Mouse (Mus musculus): ENCODE measurements around the gene Olfr324. TPM values are rescaled to one million over a fixed set of nuclear protein-coding genes. Genes with fewer than 3 reads are reported as not detected.

Olfr324 gene
- total RNA-seq, 1 experiment, result not detected

DNA sequence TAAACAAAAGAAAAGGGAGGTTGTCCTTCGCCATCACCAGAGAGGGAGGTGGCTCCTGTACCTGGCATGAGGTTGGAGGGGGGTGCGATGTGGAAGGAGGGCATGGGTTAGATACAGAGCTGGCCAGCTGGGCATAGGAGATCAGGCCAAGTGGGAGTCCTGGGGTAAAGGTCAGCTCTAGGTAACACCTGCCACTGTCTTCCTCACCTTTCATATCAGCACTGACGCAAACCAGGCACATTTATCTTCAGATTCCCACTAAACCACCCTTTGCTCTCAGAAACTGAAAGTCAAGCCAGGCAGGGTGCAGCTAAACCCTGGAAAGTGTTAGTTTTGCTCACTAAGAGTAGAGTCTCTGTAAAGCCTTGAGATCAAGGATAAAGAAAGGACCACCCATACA, 23.5 kb downstream of the Olfr324 start:
- Histone ChIP-seq H3K36me3 (ENCODE audit: control insufficient read depth, insufficient read depth, low read length, poor library complexity, severe bottlenecking) (no peaks in the 10 kb centered on the region), H3K9me3 (ENCODE audit: control insufficient read depth, insufficient read depth, low read depth, low read length) (no peaks in the 10 kb centered on the region), H3K27ac (ENCODE audit: insufficient read depth, low read depth, low read length, poor library complexity, severe bottlenecking) (no peak overlapping the region), H3K9ac (ENCODE audit: insufficient read depth, low read depth, low read length, poor library complexity, severe bottlenecking) (no peak overlapping the region), H3K4me3 (ENCODE audit: insufficient read depth in 1 of 2, low read depth in 1 of 2, low read length in 2 of 2, poor library complexity in 1 of 2, severe bottlenecking in 1 of 2) (no peak overlapping the region), H3K4me1 (ENCODE audit: control insufficient read depth in 2 of 2, insufficient read depth in 2 of 2, low read length in 2 of 2, poor library complexity in 1 of 2) (no peaks in the 10 kb centered on the region)
- TF ChIP-seq MAFK (IDR thresholded peaks at IDR 0.05; ENCODE audit: insufficient read depth, low read depth, low read length) (no peak), HCFC1 (IDR thresholded peaks at IDR 0.05; ENCODE audit: borderline replicate concordance, insufficient read depth, low read length) (no peak), ZC3H11A (IDR thresholded peaks at IDR 0.05; ENCODE audit: borderline replicate concordance, low read depth, low read length) (no peak), ZNF384 (IDR thresholded peaks at IDR 0.05; ENCODE audit: low read depth, low read length) (no peak), CHD2 (IDR thresholded peaks at IDR 0.05; ENCODE audit: low read depth, low read length) (no peak)
- in situ Hi-C loops (cut with MboI; ENCODE audit: low sequenced_read_pairs in 2 of 2, unreplicated experiment in 2 of 2), result no loop called here
- no peak for DNase-seq (ENCODE audit: low read depth, low spot score)

DNA sequence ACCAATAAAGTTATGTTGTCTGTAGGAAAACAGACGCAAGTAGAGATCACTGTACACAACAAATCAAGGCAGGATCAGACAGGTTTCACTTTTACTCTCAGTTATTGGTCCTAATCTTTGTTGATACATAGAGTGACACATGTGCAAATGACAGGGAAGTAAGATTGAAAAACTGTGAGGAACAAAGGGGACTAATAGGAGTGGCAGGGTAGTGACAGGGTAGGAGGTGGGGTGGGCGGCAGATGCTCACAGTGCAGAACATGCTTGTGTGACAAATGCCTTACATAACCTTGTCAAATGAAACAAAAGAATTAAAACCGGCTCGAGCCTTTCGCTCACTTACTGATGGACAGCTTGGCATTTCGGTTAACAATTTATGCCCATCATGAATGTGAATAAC, 23.9 kb downstream of the Olfr324 start:
- no peak for TF ChIP-seq HCFC1 (IDR thresholded peaks at IDR 0.05; ENCODE audit: borderline replicate concordance, insufficient read depth, low read length)
- no peak for TF ChIP-seq ZNF384 (IDR thresholded peaks at IDR 0.05; ENCODE audit: low read depth, low read length)
- no peak for TF ChIP-seq MAFK (IDR thresholded peaks at IDR 0.05; ENCODE audit: insufficient read depth, low read depth, low read length)
- no peak for TF ChIP-seq ZC3H11A (IDR thresholded peaks at IDR 0.05; ENCODE audit: borderline replicate concordance, low read depth, low read length)
- TF ChIP-seq CHD2 (IDR thresholded peaks at IDR 0.05; ENCODE audit: low read depth, low read length), result no peak
- in situ Hi-C loops (cut with MboI; ENCODE audit: low sequenced_read_pairs in 2 of 2, unreplicated experiment in 2 of 2), result no loop called here
- H3K4me3 ChIP-seq (ENCODE audit: insufficient read depth in 1 of 2, low read depth in 1 of 2, low read length in 2 of 2, poor library complexity in 1 of 2, severe bottlenecking in 1 of 2), result no peak overlapping the region
- no peak overlapping the region for H3K9ac ChIP-seq (ENCODE audit: insufficient read depth, low read depth, low read length, poor library complexity, severe bottlenecking)
- H3K27ac ChIP-seq (ENCODE audit: insufficient read depth, low read depth, low read length, poor library complexity, severe bottlenecking), result no peak overlapping the region
- no peaks in the 10 kb centered on the region for H3K36me3 ChIP-seq (ENCODE audit: control insufficient read depth, insufficient read depth, low read length, poor library complexity, severe bottlenecking)
- no peaks in the 10 kb centered on the region for H3K4me1 ChIP-seq (ENCODE audit: control insufficient read depth in 2 of 2, insufficient read depth in 2 of 2, low read length in 2 of 2, poor library complexity in 1 of 2)
- H3K9me3 ChIP-seq (ENCODE audit: control insufficient read depth, insufficient read depth, low read depth, low read length), result no peaks in the 10 kb centered on the region
- DNase-seq (ENCODE audit: low read depth, low spot score), result no peak

DNA sequence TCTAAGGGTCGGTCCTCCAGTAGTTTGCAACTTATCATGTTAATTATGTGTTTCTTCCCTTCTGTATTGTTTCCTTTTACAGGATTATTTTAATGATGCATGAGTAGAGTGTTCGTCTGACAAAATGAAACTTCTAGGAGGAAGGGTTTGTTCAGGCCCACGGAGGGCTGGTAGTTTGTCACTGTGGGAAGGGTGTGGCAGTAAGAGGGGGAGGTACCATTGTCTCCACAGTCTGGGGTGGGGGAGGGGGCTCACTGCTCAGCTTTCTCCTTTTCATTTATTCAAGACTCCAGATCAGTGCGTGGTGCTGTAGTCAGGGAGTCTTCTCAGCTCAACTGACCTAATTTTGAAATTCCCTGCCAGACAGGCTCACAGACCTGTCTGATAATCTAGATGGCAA, 31.2 kb downstream of the Olfr324 start:
- TF ChIP-seq ZNF384 (IDR thresholded peaks at IDR 0.05; ENCODE audit: low read depth, low read length) (no peak), MAFK (IDR thresholded peaks at IDR 0.05; ENCODE audit: insufficient read depth, low read depth, low read length) (no peak), HCFC1 (IDR thresholded peaks at IDR 0.05; ENCODE audit: borderline replicate concordance, insufficient read depth, low read length) (no peak), CHD2 (IDR thresholded peaks at IDR 0.05; ENCODE audit: low read depth, low read length) (no peak), ZC3H11A (IDR thresholded peaks at IDR 0.05; ENCODE audit: borderline replicate concordance, low read depth, low read length) (no peak)
- H3K4me3 ChIP-seq (ENCODE audit: insufficient read depth in 1 of 2, low read depth in 1 of 2, low read length in 2 of 2, poor library complexity in 1 of 2, severe bottlenecking in 1 of 2), result no peak overlapping the region
- in situ Hi-C loops (cut with MboI; ENCODE audit: low sequenced_read_pairs in 2 of 2, unreplicated experiment in 2 of 2), result no loop called here
- H3K36me3 ChIP-seq (ENCODE audit: control insufficient read depth, insufficient read depth, low read length, poor library complexity, severe bottlenecking), result no peaks in the 10 kb centered on the region
- no peak overlapping the region for H3K27ac ChIP-seq (ENCODE audit: insufficient read depth, low read depth, low read length, poor library complexity, severe bottlenecking)
- no peaks in the 10 kb centered on the region for H3K9me3 ChIP-seq (ENCODE audit: control insufficient read depth, insufficient read depth, low read depth, low read length)
- DNase-seq (ENCODE audit: low read depth, low spot score), result no peak
- no peak overlapping the region for H3K9ac ChIP-seq (ENCODE audit: insufficient read depth, low read depth, low read length, poor library complexity, severe bottlenecking)
- no peaks in the 10 kb centered on the region for H3K4me1 ChIP-seq (ENCODE audit: control insufficient read depth in 2 of 2, insufficient read depth in 2 of 2, low read length in 2 of 2, poor library complexity in 1 of 2)

DNA sequence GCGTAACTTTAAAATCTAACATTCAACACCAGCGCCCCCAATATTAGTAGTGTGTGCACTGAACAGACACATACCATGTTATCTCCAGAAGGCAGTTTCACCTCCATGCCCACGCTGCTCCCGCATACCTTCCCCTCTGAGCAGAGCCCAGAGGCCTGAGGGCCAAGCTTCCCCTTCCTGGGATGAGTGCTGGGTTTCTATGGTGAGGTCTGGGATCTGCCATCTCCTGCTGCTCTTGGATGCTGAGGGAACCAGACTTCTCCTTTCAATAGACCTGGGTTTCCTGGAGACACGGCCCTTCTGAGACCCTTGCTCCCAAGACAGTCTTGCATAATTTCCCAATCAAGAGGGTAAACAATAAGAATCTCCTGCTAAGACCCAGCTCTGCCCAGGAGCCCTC, 35.5 kb downstream of the Olfr324 start, which contains the start of gene Olfr323:
Gene Olfr323, minus strand, starts transcription at position 101 of the 400 bp plus-strand sequence.
- H3K27ac ChIP-seq (ENCODE audit: insufficient read depth, low read depth, low read length, poor library complexity, severe bottlenecking), result no peak within 1 kb of the TSS
- H3K4me3 ChIP-seq (ENCODE audit: insufficient read depth in 1 of 2, low read depth in 1 of 2, low read length in 2 of 2, poor library complexity in 1 of 2, severe bottlenecking in 1 of 2), result no peak within 1 kb of the TSS
- H3K9ac ChIP-seq (ENCODE audit: insufficient read depth, low read depth, low read length, poor library complexity, severe bottlenecking), result no peak within 1 kb of the TSS
- in situ Hi-C loops (cut with MboI; ENCODE audit: low sequenced_read_pairs in 2 of 2, unreplicated experiment in 2 of 2), result no loop called here
- DNase-seq (ENCODE audit: low read depth, low spot score), result no peak
- no peak for TF ChIP-seq ZNF384 (IDR thresholded peaks at IDR 0.05; ENCODE audit: low read depth, low read length)
- no peak for TF ChIP-seq ZC3H11A (IDR thresholded peaks at IDR 0.05; ENCODE audit: borderline replicate concordance, low read depth, low read length)
- TF ChIP-seq HCFC1 (IDR thresholded peaks at IDR 0.05; ENCODE audit: borderline replicate concordance, insufficient read depth, low read length), result no peak
- no peaks in the 10 kb centered on the region for H3K9me3 ChIP-seq (ENCODE audit: control insufficient read depth, insufficient read depth, low read depth, low read length)
- H3K36me3 ChIP-seq (ENCODE audit: control insufficient read depth, insufficient read depth, low read length, poor library complexity, severe bottlenecking), result no peaks in the 10 kb centered on the region
- no peaks in the 10 kb centered on the region for H3K4me1 ChIP-seq (ENCODE audit: control insufficient read depth in 2 of 2, insufficient read depth in 2 of 2, low read length in 2 of 2, poor library complexity in 1 of 2)

DNA sequence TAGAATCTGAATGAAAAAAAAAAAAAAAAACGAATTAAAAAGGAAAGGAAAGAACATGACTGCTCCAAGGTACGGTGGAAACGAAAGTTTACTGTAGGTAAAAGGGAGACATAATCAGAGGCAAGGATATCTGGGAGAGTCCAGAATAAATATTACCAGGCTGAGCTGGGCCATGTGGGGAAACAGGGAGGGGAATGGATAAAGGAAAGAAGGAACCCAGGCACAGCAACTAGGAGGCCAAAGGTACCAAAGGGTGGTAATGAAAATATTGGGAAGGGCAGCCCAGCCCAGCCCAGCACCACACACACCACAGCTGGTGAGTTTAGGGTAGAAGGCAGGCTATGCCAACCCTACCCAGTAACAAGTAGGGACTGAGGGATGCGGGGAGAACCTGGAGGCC, 40.0 kb downstream of the Olfr324 start:
- Histone ChIP-seq H3K4me1 (ENCODE audit: control insufficient read depth in 2 of 2, insufficient read depth in 2 of 2, low read length in 2 of 2, poor library complexity in 1 of 2) (no peaks in the 10 kb centered on the region), H3K9ac (ENCODE audit: insufficient read depth, low read depth, low read length, poor library complexity, severe bottlenecking) (no peak overlapping the region), H3K36me3 (ENCODE audit: control insufficient read depth, insufficient read depth, low read length, poor library complexity, severe bottlenecking) (no peaks in the 10 kb centered on the region), H3K27ac (ENCODE audit: insufficient read depth, low read depth, low read length, poor library complexity, severe bottlenecking) (no peak overlapping the region), H3K9me3 (ENCODE audit: control insufficient read depth, insufficient read depth, low read depth, low read length) (no peaks in the 10 kb centered on the region), H3K4me3 (ENCODE audit: insufficient read depth in 1 of 2, low read depth in 1 of 2, low read length in 2 of 2, poor library complexity in 1 of 2, severe bottlenecking in 1 of 2) (no peak overlapping the region)
- in situ Hi-C loops (cut with MboI; ENCODE audit: low sequenced_read_pairs in 2 of 2, unreplicated experiment in 2 of 2), result no loop called here
- TF ChIP-seq ZNF384 (IDR thresholded peaks at IDR 0.05; ENCODE audit: low read depth, low read length) (no peak), CHD2 (IDR thresholded peaks at IDR 0.05; ENCODE audit: low read depth, low read length) (no peak), ZC3H11A (IDR thresholded peaks at IDR 0.05; ENCODE audit: borderline replicate concordance, low read depth, low read length) (no peak), HCFC1 (IDR thresholded peaks at IDR 0.05; ENCODE audit: borderline replicate concordance, insufficient read depth, low read length) (no peak)
- no peak for DNase-seq (ENCODE audit: low read depth, low spot score)
